Mouse (Mus musculus): ENCODE measurements around the gene Zfp592. TPM values are rescaled to one million over a fixed set of nuclear protein-coding genes. Genes with fewer than 3 reads are reported as not detected.
A peak's percentile ranks its signal among the peaks of the same experiment; 100 is the strongest.

Gene Zfp592
- polyA plus RNA-seq (2015; fragmentation: Nextera tagmentation; extraction: Ambion mirVana): 11.8 and 15.6 TPM in 2 replicates

DNA sequence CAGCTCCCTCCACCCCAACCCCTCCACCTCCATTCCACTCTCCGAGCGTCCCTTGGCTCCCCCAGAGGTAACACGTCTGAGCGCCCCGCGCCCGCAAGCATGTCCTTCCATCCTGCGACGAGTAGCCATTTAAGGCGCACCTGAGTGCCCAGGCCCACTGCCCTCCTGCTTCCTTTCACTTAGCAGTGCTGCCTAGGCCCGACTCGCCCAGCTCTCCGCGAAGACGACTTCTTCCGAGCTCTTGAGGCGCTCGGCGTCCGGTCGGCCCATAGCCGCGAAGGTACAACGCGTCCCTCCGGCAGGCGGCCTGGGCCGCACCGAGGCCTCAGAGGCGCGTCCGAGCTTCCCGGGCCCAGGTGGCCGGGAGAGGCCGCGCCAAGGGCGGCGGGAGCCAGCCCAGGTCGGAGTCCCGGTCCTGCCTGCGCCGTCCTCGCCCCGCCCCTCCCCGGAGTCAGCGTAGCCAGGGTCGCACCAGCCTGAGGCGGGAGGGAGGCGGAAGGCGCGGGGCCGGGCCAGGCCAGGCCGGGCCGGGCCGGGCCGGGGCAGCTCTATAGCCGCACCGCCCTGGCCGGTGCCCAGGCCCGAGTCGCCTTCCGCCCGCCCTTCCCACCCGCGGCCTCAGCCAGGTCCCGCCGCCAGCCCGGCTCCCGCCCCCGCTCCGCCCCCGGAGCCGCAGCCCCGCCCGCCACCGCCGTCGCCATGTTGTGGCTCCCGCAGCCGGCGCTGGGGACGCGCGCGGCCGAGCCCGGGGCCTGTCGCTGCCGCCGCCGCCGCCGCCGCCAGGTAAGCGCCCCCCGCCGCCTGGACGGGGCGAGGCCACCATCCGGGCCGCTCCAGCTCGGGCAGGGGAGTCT, at the start of gene Zfp592:
Gene Zfp592 (plus strand): TSS at position 702 of the 854 bp plus-strand sequence.
- H3K4me1 ChIP-seq: peaks cover 32% of the 10 kb centered on the region
- peak; percentile 91 for ATAC-seq (ENCODE audit: insufficient number of reproducible peaks, low FRiP score, low TSS enrichment, low read depth)
- under 1% methylated on average over 84 of the region's 102 CpGs for WGBS

DNA sequence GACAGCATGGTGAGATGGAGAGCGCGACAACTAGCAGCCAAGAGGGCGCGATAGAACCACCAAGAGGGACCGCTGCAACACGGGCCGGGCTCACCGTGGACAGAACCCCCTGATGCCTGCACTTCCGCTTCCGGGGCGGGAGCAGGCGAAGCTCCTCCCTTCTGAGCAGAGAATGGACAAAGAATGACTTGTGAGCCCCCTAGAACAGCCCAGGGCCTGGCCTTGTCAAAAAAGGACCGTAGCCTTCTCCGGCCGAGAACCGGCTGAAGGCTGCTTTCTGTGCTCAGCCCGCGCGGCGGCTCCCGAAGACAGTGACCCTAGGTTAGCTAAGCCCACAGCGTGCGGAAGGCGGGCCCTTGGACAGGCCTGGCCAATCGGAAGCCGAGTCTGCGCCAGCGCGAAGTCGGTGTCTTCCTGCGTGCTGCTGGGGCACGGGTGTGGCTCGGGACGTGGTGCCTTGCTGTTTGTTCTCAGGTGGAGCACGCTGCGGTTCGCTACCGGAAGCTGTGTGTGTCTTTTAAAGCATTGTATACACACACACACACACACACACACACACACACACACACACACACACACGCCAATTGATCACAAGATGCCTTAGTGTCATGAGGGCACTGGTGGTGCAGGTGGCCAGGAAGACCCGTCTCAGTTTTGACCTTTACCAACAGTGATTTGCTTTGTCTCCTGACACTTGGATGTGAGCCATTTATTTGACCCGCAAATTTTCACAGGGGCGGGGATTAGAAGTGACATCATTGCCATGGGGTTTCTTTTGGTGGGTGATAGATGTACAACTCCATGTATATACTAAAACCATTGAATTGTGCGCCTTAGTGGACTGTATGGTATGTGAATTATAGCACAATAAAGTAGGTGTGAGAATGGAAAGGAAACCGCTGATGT, 45.8 kb upstream of the Zfp592 start, which contains the start of gene Sec11a:
Gene Sec11a (minus strand): TSS at position 336 of the 906 bp plus-strand sequence.
- Histone ChIP-seq H3K36me3 (peaks cover 2% of the 10 kb centered on the region; the same call in 1 of the 2 replicates), H3K9me3 (no peaks in the 10 kb centered on the region), H3K27me3 (no peaks in the 10 kb centered on the region), H3K4me1 (peaks cover 13% of the 10 kb centered on the region; the same call in 1 of the 2 replicates), H3K4me2 (peak within 1 kb of the TSS; percentile 58), H3K27ac (peak within 1 kb of the TSS; percentile 97), H3K9ac (peak within 1 kb of the TSS; percentile 80), H3K4me3 (peak within 1 kb of the TSS; percentile 82)
- 1% methylated on average over 44 of the region's 44 CpGs for WGBS
- peak; percentile 97 for ATAC-seq (ENCODE audit: insufficient number of reproducible peaks, low FRiP score, low TSS enrichment, low read depth)

More for the DNA sequence above, at the start of gene Zfp592:
- no peaks in the 10 kb centered on the region for H3K9me3 ChIP-seq
- H3K27ac ChIP-seq: peak within 1 kb of the TSS; percentile 92
- H3K4me3 ChIP-seq: peak within 1 kb of the TSS; percentile 95
- H3K4me2 ChIP-seq: peak within 1 kb of the TSS; percentile 73
- no peaks in the 10 kb centered on the region for H3K27me3 ChIP-seq
- H3K9ac ChIP-seq: peak within 1 kb of the TSS; percentile 91
- H3K36me3 ChIP-seq: peaks cover 3% of the 10 kb centered on the region; the same call in 1 of the 2 replicates

DNA sequence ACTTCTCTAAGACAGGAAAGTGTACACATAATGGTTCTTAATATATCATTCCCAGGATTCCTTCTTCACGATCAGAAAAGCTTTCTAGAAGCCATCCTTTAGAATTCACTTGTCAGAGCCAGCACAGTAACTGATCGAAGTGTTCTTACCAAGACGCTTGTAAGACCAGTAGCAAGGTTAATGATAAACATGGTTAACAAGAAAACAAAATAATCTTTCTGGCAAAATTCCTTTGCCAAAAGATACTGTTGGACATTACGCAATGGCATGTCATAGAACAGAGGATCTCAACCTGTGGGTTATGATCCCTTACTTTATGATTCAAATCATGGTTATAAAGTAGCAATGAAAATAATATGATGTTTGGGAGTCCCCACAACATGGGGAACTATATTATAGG, 42.0 kb upstream of the Zfp592 start:
- 85% methylated on average over 4 of the region's 4 CpGs for WGBS
- no peak for ATAC-seq (ENCODE audit: insufficient number of reproducible peaks, low FRiP score, low TSS enrichment, low read depth)
- H3K4me3 ChIP-seq: no peak overlapping the region
- H3K4me2 ChIP-seq: no peak overlapping the region
- no peaks in the 10 kb centered on the region for H3K36me3 ChIP-seq
- H3K9me3 ChIP-seq: no peaks in the 10 kb centered on the region
- H3K27me3 ChIP-seq: no peaks in the 10 kb centered on the region
- H3K27ac ChIP-seq: no peak overlapping the region
- peaks cover 3% of the 10 kb centered on the region; the same call in 1 of the 2 replicates for H3K4me1 ChIP-seq
- H3K9ac ChIP-seq: no peak overlapping the region

DNA sequence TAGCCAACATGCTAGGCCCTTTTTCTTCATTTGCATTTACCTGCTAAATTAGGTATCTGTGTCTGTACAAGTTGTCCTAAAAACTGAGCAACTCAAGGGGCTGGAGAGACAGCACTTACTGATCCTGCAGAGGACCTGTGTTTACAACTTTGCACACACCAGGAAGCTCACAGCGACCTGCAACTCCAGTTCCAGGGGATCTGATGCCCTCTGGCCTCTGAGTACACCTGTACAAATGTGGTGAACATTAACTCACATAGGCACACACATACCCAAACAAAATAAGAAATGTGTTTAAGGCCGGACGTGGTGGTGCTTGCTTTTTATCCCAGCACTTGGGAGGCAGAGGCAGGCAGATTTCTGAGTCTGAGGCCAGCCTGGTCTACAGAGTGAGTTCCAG, 41.3 kb upstream of the Zfp592 start:
- Histone ChIP-seq H3K27ac (no peak overlapping the region), H3K4me2 (no peak overlapping the region), H3K9me3 (no peaks in the 10 kb centered on the region), H3K27me3 (no peaks in the 10 kb centered on the region), H3K4me1 (no peaks in the 10 kb centered on the region), H3K36me3 (no peaks in the 10 kb centered on the region), H3K4me3 (no peak overlapping the region), H3K9ac (no peak overlapping the region)
- 58% methylated on average over 3 of the region's 3 CpGs for WGBS
- no peak for ATAC-seq (ENCODE audit: insufficient number of reproducible peaks, low FRiP score, low TSS enrichment, low read depth)

DNA sequence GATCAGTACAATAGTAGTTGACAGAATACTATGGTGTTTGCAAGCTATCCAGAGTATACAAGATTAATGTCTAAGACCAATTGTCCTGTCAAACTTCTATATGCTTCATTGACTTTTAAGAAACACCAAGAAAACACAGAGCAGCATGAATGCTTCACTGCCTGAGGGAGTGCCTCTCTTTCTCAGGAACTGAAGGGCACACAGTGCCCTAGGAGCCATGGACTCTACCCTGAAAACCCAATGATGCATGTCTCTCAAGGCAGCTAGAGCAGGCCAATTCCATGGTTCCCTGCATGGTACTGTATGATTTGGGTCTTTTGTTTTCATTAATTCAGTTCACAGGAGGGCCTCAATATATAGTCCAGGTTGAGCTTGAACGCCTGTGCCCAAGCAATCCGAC, 39.2 kb upstream of the Zfp592 start:
- no peaks in the 10 kb centered on the region for H3K36me3 ChIP-seq
- H3K9ac ChIP-seq: no peak overlapping the region
- no peak overlapping the region for H3K4me2 ChIP-seq
- H3K27ac ChIP-seq: no peak overlapping the region
- no peaks in the 10 kb centered on the region for H3K27me3 ChIP-seq
- ATAC-seq (ENCODE audit: insufficient number of reproducible peaks, low FRiP score, low TSS enrichment, low read depth): no peak
- no peaks in the 10 kb centered on the region for H3K4me1 ChIP-seq
- no peak overlapping the region for H3K4me3 ChIP-seq
- 80% methylated on average over 2 of the region's 2 CpGs for WGBS
- H3K9me3 ChIP-seq: no peaks in the 10 kb centered on the region

DNA sequence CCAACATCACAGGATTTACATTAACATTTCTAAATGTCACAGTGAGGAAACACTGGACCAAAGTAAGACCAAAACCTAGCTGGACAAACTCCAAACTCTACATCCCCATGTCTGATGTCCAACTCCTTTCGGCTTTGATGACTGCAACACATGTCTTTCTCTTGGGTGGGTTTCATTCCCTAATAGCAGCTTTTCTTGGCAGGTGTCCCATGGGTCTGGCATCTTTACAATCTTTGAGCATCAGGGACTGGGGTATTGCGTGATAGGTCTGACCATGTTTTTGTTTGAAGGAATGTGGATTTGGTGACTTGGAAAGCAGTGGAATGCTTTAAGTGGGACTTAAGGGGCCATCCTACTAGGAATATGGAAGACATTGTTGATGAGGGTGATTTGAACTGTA, 36.6 kb upstream of the Zfp592 start:
- no peak for ATAC-seq (ENCODE audit: insufficient number of reproducible peaks, low FRiP score, low TSS enrichment, low read depth)
- no peaks in the 10 kb centered on the region for H3K27me3 ChIP-seq
- H3K9me3 ChIP-seq: no peaks in the 10 kb centered on the region
- no peak overlapping the region for H3K4me2 ChIP-seq
- H3K36me3 ChIP-seq: no peaks in the 10 kb centered on the region
- no peak overlapping the region for H3K9ac ChIP-seq
- no peak overlapping the region for H3K27ac ChIP-seq
- 65% methylated on average over 2 of the region's 2 CpGs for WGBS
- no peaks in the 10 kb centered on the region for H3K4me1 ChIP-seq
- H3K4me3 ChIP-seq: no peak overlapping the region

DNA sequence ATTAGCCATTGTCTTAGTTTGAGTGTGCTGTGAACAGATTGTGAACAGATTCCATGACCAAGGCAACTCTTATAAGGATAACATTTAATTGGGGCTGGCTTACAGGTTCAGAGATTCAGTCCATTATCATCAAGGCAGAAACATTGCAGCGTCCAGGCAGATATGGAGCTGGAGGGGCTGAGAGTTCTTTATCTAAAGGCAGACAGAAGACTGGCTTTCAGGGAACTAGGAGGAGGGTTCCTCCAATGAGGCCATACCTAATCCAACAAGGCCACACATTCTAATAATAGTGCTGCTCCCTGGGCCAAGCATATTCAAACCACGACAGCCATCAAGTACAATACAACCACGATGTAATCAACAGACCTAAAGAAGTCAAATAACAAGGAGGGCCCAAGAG, 34.5 kb upstream of the Zfp592 start:
- Histone ChIP-seq H3K4me3 (no peak overlapping the region), H3K36me3 (no peaks in the 10 kb centered on the region), H3K27me3 (no peaks in the 10 kb centered on the region), H3K9me3 (no peaks in the 10 kb centered on the region), H3K4me1 (no peaks in the 10 kb centered on the region), H3K27ac (no peak overlapping the region), H3K4me2 (no peak overlapping the region), H3K9ac (no peak overlapping the region)
- 86% methylated on average over 3 of the region's 3 CpGs for whole genome bisulfite sequencing
- no peak for ATAC-seq (ENCODE audit: insufficient number of reproducible peaks, low FRiP score, low TSS enrichment, low read depth)

DNA sequence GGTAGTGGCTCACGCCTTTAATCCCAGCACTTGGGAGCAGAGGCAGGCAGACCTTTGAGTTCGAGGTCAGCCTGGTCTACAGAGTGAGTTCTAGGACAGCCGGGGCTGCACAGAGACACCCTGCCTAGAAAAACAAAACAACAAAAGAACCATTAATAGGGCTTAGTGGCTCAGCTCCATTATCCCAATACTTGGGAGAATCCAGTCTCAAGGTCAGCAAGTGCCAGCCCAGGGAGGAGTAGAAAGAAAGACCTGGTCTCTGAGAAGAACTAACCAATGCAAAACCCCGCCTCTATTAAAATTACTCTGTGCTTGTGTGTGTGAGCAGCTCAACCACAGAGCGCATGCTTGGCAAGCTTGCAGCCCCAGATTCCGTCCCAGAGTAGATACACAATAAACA, 30.7 kb upstream of the Zfp592 start:
- H3K27ac ChIP-seq: no peak overlapping the region
- ATAC-seq (ENCODE audit: insufficient number of reproducible peaks, low FRiP score, low TSS enrichment, low read depth): no peak
- no peak overlapping the region for H3K9ac ChIP-seq
- H3K4me2 ChIP-seq: no peak overlapping the region
- no peaks in the 10 kb centered on the region for H3K36me3 ChIP-seq
- H3K4me1 ChIP-seq: no peaks in the 10 kb centered on the region
- H3K4me3 ChIP-seq: no peak overlapping the region
- H3K9me3 ChIP-seq: no peaks in the 10 kb centered on the region
- WGBS: 79% methylated on average over 6 of the region's 6 CpGs
- no peaks in the 10 kb centered on the region for H3K27me3 ChIP-seq

DNA sequence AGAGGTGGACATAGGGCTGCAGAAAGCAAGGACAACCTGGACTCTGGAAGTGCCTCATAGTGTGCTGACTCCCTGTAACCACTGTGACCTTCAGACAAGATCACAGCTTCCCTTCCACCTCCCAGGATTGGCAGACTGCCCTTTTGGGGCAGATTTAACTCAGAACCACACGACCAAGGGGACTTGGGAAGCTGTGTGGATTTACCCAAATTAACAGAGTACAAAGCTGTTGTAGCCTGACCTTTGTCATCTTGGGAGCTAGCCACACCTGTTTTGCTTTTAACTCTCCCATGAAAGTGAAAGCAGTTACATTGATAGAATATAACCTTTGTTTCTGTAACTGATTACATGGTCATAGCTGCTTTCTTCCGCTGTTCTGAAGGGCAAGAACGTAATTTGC, 22.6 kb upstream of the Zfp592 start:
- Histone ChIP-seq H3K4me3 (no peak overlapping the region), H3K27me3 (no peaks in the 10 kb centered on the region), H3K36me3 (no peaks in the 10 kb centered on the region), H3K9me3 (no peaks in the 10 kb centered on the region; the same call in 1 of the 2 replicates), H3K4me1 (no peaks in the 10 kb centered on the region), H3K27ac (no peak overlapping the region), H3K4me2 (no peak overlapping the region), H3K9ac (no peak overlapping the region)
- 62% methylated on average over 3 of the region's 3 CpGs for WGBS
- ATAC-seq (ENCODE audit: insufficient number of reproducible peaks, low FRiP score, low TSS enrichment, low read depth): no peak

DNA sequence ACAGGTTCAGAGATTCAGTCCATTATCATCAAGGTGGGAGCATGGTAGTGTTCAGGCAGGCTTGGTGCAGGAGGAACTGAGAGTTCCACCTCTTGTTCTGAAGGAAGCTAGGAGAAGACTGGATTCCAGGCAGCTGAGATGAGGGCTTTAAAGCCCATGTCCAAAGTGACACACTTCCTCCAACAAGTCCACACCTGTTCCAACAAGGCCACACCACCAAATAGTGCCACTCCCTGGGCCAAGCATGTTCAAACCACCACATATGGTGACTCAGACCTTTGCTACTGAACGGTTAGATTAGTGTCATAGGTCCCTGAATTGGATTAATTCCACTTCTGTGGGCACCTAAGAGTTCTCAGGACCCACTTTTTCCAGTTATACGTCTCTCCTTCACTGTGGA, 22.1 kb upstream of the Zfp592 start:
- no peaks in the 10 kb centered on the region; the same call in 1 of the 2 replicates for H3K9me3 ChIP-seq
- H3K27ac ChIP-seq: no peak overlapping the region
- no peak overlapping the region for H3K4me2 ChIP-seq
- no peak overlapping the region for H3K4me3 ChIP-seq
- H3K36me3 ChIP-seq: no peaks in the 10 kb centered on the region
- ATAC-seq (ENCODE audit: insufficient number of reproducible peaks, low FRiP score, low TSS enrichment, low read depth): no peak
- H3K9ac ChIP-seq: no peak overlapping the region
- no peaks in the 10 kb centered on the region for H3K27me3 ChIP-seq
- 64% methylated on average over 2 of the region's 2 CpGs for WGBS
- no peaks in the 10 kb centered on the region for H3K4me1 ChIP-seq

DNA sequence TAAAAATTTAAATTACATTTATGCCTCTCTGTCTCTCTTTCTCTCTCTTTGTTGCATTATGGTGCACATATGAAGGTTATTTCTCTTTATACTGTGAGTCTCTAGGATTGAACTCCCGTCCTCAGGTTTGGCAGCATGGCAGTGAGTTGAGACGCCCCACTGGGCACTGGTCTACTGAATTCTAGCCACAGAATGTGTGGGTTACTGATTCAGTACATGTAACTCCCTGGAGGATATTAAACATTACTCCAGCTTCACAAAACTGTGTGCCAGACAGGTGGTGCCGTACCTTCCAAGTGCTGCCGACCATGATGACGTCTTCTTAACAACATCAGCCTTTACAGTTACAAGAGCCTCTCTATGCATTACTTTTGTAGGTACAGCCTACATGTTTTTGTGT, 21.4 kb upstream of the Zfp592 start:
- Histone ChIP-seq H3K9me3 (no peaks in the 10 kb centered on the region; the same call in 1 of the 2 replicates), H3K36me3 (no peaks in the 10 kb centered on the region), H3K4me3 (no peak overlapping the region), H3K9ac (no peak overlapping the region), H3K27ac (no peak overlapping the region), H3K4me2 (no peak overlapping the region), H3K27me3 (no peaks in the 10 kb centered on the region), H3K4me1 (no peaks in the 10 kb centered on the region)
- WGBS: 74% methylated on average over 5 of the region's 5 CpGs
- no peak for ATAC-seq (ENCODE audit: insufficient number of reproducible peaks, low FRiP score, low TSS enrichment, low read depth)
